Mouse (Mus musculus) ES-Bruce4 (cell line): ENCODE measurements around the gene Morc1. TPM values are rescaled to one million over a fixed set of nuclear protein-coding genes. Genes with fewer than 3 reads are reported as not detected.
A peak's percentile ranks its signal among the peaks of the same experiment; 100 is the strongest.

Source experiments
- H3K27ac ChIP-seq: 2 replicates; pipeline ENCODE4 v1.5.1; 2012; ENCODE audit warnings: low read length, inconsistent platforms; ENCODE audit not compliant: insufficient read depth
- H3K27me3 ChIP-seq: 2 replicates; pipeline ENCODE4 v1.6.1; 2012; ENCODE audit warnings: mild to moderate bottlenecking, low read length, inconsistent platforms; ENCODE audit not compliant: control insufficient read depth, poor library complexity, insufficient read depth, severe bottlenecking
- H3K36me3 ChIP-seq: 2 replicates; pipeline ENCODE4 v1.6.1; 2012; ENCODE audit warnings: inconsistent platforms, mild to moderate bottlenecking, low read length, moderate library complexity; ENCODE audit not compliant: control insufficient read depth, poor library complexity, insufficient read depth, severe bottlenecking
- H3K4me1 ChIP-seq: one replicate; pipeline ENCODE4 v1.8.1; 2011; ENCODE audit warnings: low read length; ENCODE audit not compliant: control insufficient read depth, insufficient read depth
- H3K4me3 ChIP-seq: 2 replicates; pipeline ENCODE4 v1.5.1; 2011; ENCODE audit warnings: low read depth, mild to moderate bottlenecking, low read length
- H3K9ac ChIP-seq: 2 replicates; pipeline ENCODE4 v1.6.1; 2012; ENCODE audit warnings: low read depth, mild to moderate bottlenecking, inconsistent platforms; ENCODE audit not compliant: poor library complexity, severe bottlenecking
- H3K9me3 ChIP-seq: replicated peaks from 2 replicates; pipeline ENCODE4 v1.6.1; 2012; ENCODE audit warnings: mild to moderate bottlenecking, low read length, inconsistent platforms; ENCODE audit not compliant: control insufficient read depth, poor library complexity, insufficient read depth, severe bottlenecking
- CTCF ChIP-seq: IDR thresholded peaks from one replicate; pipeline ENCODE4 v1.8.1; 2011; ENCODE audit warnings: low read depth, low read length
- EP300 ChIP-seq: IDR thresholded peaks from 2 replicates; pipeline ENCODE4 v1.6.1; 2011; ENCODE audit warnings: low read depth, low read length; ENCODE audit not compliant: insufficient read depth
- POLR2A ChIP-seq: IDR thresholded peaks from one replicate; pipeline ENCODE4 v1.8.1; 2011; ENCODE audit warnings: low read length; ENCODE audit not compliant: insufficient read depth
- polyA plus RNA-seq: library from polyadenylated mRNA; stranded (reverse); fragments of >200 nt; gene quantifications from 2 replicates; pipeline ENCODE4 v1.2.4, GENCODE M21; 2011; ENCODE audit warnings: low read depth; ENCODE audit not compliant: missing spikeins, insufficient read depth, insufficient read length

Morc1 gene
- polyA plus RNA-seq, 1 experiment = 18.3 TPM

DNA sequence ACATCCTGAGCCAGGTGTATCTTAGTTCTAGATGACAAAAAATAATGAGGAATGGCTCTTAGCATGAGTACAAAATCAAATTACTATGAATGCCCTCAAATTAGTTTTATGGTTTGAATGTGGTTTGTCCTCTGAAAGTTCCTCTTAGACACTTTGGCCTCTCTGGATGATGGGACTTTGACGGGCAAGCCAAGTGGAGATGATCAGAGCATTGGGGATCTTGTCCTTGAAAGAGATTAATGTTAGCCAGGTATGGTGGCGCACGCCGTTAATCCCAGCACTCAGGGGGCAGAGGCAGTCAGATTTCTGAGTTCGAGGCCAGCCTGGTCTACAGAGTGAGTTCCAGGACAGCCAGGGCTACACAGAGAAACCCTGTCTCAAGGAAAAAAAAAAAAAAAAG lies 13.6 kb downstream of the Morc1 start:
- TF ChIP-seq EP300 (no peak), POLR2A (no peak), CTCF (no peak)
- no peak overlapping the region for H3K27ac ChIP-seq
- H3K9ac ChIP-seq = no peak overlapping the region
- H3K36me3 ChIP-seq = no peaks in the 10 kb centered on the region
- H3K4me3 ChIP-seq = no peak overlapping the region
- peaks cover 3% of the 10 kb centered on the region for H3K4me1 ChIP-seq
- H3K9me3 ChIP-seq = no peaks in the 10 kb centered on the region
- H3K27me3 ChIP-seq = no peaks in the 10 kb centered on the region

DNA sequence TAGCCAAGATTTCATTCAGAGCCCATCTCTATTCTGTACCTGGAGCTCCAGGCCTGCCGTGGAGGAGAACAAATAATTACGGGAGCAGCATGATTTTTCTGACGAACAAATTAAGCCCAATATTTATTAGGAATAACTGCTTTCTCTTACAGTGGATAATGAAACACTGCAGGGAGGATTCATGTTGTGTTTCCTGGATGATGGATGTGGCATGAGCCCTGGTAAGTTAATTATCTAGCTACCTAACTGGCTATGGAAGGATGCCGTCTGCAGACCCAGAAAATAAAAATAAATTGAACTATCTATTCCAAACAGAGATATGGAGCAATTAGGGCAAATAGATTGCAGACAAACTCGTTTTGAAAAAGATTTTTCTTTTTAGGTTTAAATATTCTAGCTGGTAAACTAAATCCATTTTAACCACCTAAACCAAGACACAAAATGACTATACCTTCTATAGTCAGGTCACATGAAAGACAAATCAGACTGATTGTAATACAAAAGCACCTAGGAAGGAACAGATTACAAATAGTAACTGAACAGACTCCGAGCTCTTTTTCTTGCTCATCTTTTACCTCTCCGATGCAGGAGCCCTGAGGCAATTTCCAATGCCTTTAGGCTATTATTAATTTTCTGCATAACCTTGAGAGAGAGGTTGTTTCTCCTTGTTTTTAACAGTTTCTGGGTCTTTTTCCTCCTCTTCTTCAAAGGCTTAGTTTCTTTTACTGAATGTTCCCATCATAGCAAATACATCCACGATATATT lies 15.3 kb downstream of the Morc1 start:
- H3K27ac ChIP-seq = no peak overlapping the region
- TF ChIP-seq EP300 (no peak), POLR2A (no peak), CTCF (no peak)
- no peaks in the 10 kb centered on the region for H3K27me3 ChIP-seq
- H3K9ac ChIP-seq = no peak overlapping the region
- no peak overlapping the region for H3K4me3 ChIP-seq
- H3K9me3 ChIP-seq = no peaks in the 10 kb centered on the region
- no peaks in the 10 kb centered on the region for H3K36me3 ChIP-seq
- no peaks in the 10 kb centered on the region for H3K4me1 ChIP-seq

DNA sequence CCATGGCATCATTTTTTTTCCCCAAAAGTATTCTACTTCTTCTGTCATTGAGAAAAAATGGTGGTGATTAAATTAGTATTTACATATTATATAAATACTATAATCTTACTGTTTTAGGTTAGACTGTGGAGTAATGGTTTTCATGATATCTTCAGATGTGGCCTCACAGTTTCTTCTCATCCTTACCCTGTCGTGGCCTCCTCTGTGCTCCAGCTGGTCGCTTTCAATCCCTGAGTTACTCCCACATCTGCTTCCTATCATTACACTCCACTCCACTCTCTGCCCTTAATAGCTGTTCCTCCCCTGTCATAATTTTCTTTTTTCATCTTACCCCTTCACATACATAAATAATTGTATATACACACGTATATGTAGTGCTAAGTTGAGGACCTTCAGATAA lies 22.2 kb downstream of the Morc1 start:
- no peaks in the 10 kb centered on the region for H3K27me3 ChIP-seq
- no peak overlapping the region for H3K27ac ChIP-seq
- H3K4me3 ChIP-seq = no peak overlapping the region
- TF ChIP-seq EP300 = no peak
- no peak for TF ChIP-seq CTCF
- TF ChIP-seq POLR2A = no peak
- H3K36me3 ChIP-seq = no peaks in the 10 kb centered on the region
- H3K9me3 ChIP-seq = no peaks in the 10 kb centered on the region
- H3K4me1 ChIP-seq = no peaks in the 10 kb centered on the region
- no peak overlapping the region for H3K9ac ChIP-seq

DNA sequence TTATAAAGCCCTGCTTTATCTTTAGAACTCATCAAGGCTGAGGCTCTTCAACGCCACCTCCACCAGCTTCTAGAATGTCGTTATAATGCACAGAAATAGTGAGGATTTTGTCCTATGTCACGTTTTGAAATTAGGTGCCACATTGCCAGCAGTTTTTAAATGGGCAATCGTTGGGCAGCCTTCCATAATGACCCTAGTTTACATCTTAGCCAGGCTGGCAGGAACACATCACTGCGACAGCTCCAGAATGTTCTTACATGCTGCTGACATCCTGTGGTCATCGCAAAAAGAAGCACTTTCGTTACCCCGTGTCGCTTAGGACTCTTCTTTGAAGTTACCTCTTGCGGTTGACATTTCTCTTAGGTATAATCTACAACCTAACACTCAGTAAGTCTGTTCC lies 42.4 kb downstream of the Morc1 start:
- no peak overlapping the region for H3K4me3 ChIP-seq
- H3K9ac ChIP-seq = no peak overlapping the region
- no peaks in the 10 kb centered on the region for H3K27me3 ChIP-seq
- no peaks in the 10 kb centered on the region for H3K9me3 ChIP-seq
- H3K27ac ChIP-seq = no peak overlapping the region
- H3K36me3 ChIP-seq = no peaks in the 10 kb centered on the region
- peaks cover 1% of the 10 kb centered on the region for H3K4me1 ChIP-seq
- TF ChIP-seq CTCF (no peak), EP300 (no peak), POLR2A (no peak)

DNA sequence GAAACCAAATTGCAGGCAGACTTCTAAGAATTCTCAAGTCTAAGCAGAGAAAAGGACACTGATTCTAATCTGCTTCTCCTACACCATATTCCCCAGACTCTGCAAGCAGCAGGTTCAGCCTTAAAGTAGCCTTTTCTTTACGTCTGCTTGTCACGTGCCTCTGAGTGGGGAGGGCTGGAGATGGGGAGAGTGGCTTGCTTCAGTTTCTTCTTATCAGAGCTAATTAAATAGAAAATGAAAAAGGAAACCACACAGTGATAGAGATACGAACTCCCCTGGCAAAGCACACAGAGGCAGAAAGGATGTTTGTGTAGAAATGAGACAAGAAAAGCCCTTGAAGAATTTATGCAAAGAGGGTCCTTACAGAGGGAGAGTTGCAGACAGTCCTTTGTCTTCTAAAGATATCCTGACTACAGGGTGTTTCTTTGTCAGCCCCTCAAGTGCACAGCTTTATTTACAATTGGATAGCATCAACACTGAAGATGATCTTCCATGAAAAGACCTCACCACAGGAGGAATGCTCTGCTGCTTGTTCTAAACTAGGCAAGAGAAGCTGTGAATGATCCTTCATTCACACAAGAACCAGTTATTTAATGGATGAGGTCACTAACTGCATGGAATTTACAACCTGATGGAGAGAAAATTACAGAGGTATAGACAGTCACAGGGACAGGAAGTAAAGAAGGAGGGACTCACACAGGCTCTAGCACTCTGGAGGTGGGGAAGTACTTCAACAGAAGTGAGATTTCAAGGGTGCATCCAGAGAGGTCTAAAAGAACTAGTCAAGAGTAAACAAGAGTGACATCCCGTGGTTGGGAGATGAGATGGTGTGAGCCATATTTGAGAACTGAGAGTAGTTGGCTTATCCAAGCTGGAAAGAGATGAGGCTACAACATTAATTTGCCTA lies 44.1 kb downstream of the Morc1 start:
- TF ChIP-seq POLR2A = no peak
- TF ChIP-seq EP300 = no peak
- no peak for TF ChIP-seq CTCF
- no peaks in the 10 kb centered on the region for H3K36me3 ChIP-seq
- H3K27ac ChIP-seq = peak overlapping the region; percentile 65
- no peak overlapping the region for H3K9ac ChIP-seq
- H3K27me3 ChIP-seq = no peaks in the 10 kb centered on the region
- no peaks in the 10 kb centered on the region for H3K9me3 ChIP-seq
- H3K4me1 ChIP-seq = peaks cover 1% of the 10 kb centered on the region
- H3K4me3 ChIP-seq = no peak overlapping the region
